Mouse (Mus musculus) CH12.LX (cell line): ENCODE results near the gene Fbxo6. TPM values are rescaled to one million over a fixed set of nuclear protein-coding genes. Genes with fewer than 3 reads are reported as not detected.
"Not testable (repeated sequence)": the region's sequence is repeated elsewhere in the genome, so short reads cannot be mapped to it uniquely, and the experiment has no call there.

Source experiments
- DNase-seq: peaks from one replicate; pipeline ENCODE4 v3.0.0-alpha.2; 2013; ENCODE audit errors: extremely low read depth
- H3K27ac ChIP-seq: 2 replicates; pipeline ENCODE4 v1.5.1; 2012; ENCODE audit warnings: low read depth, mild to moderate bottlenecking, control low read depth, moderate library complexity; ENCODE audit not compliant: insufficient read depth
- H3K27me3 ChIP-seq: replicated peaks from 2 replicates; pipeline ENCODE3; 2012; ENCODE audit warnings: inconsistent platforms
- H3K36me3 ChIP-seq, 2 experiments: replicated peaks in 1 of 2; 2 replicates each; pipeline versions ENCODE3 to v1.6.1; 2012; ENCODE audit warnings: inconsistent platforms in 1 of 2, low read length in 1 of 2, mild to moderate bottlenecking in 1 of 2, mixed read lengths in 1 of 2, moderate library complexity in 1 of 2; ENCODE audit not compliant: control insufficient read depth in 1 of 2, insufficient read depth in 1 of 2
- H3K4me1 ChIP-seq, 2 experiments: 2 replicates each; pipeline ENCODE4 v1.6.1; 2012; ENCODE audit warnings: inconsistent platforms in 1 of 2, moderate library complexity in 1 of 2; ENCODE audit not compliant: insufficient read depth in 2 of 2, control insufficient read depth in 1 of 2
- H3K4me2 ChIP-seq: 2 replicates; pipeline ENCODE4 v1.6.1; 2012; ENCODE audit warnings: low read depth, mild to moderate bottlenecking, control low read depth; ENCODE audit not compliant: poor library complexity, insufficient read depth, severe bottlenecking
- H3K4me3 ChIP-seq, 3 experiments: fragments of 150-350 bp in 1 of 3; sonication (generic) in 1 of 3; replicated peaks in 1 of 3; 2 replicates each; pipeline versions ENCODE3 to v1.5.1; 2011 to 2012; ENCODE audit warnings: low read depth in 2 of 3, low read length in 2 of 3, mild to moderate bottlenecking in 2 of 3, moderate library complexity in 2 of 3, control low read depth in 1 of 3, improper control_type of control experiment in 1 of 3, inconsistent platforms in 1 of 3, mixed read lengths in 1 of 3; ENCODE audit not compliant: poor library complexity in 1 of 3
- H3K79me2 ChIP-seq: replicated peaks from 2 replicates; pipeline ENCODE4 v1.6.1; 2012; ENCODE audit warnings: mild to moderate bottlenecking, moderate library complexity; ENCODE audit not compliant: control insufficient read depth, poor library complexity, insufficient read depth, severe bottlenecking; ENCODE audit errors: extremely low read depth
- H3K9ac ChIP-seq: 2 replicates; pipeline ENCODE4 v1.6.1; 2012; ENCODE audit warnings: low read depth, mild to moderate bottlenecking, control low read depth, moderate library complexity; ENCODE audit not compliant: insufficient read depth
- H3K9me3 ChIP-seq: replicated peaks from 2 replicates; pipeline ENCODE3; 2012; ENCODE audit warnings: low read length, inconsistent platforms, mixed read lengths
- CHD1 ChIP-seq: IDR thresholded peaks from 2 replicates; pipeline ENCODE4 v1.6.1; 2012; ENCODE audit warnings: low read depth, low read length, improper control_type of control experiment, inconsistent platforms
- CHD2 ChIP-seq: IDR thresholded peaks from 2 replicates; pipeline ENCODE4 v1.6.1; 2011; ENCODE audit warnings: low read length, improper control_type of control experiment
- CTCF ChIP-seq, 2 experiments: IDR thresholded peaks in 1 of 2; conservative IDR thresholded peaks in 1 of 2; 2 replicates each; pipeline ENCODE4 v1.5.1; 2011 to 2012; ENCODE audit warnings: low read depth in 2 of 2, low read length in 2 of 2, improper control_type of control experiment in 1 of 2, inconsistent platforms in 1 of 2, mild to moderate bottlenecking in 1 of 2, moderate library complexity in 1 of 2
- E2F4 ChIP-seq: IDR thresholded peaks from 2 replicates; pipeline ENCODE4 v1.6.1; 2011; ENCODE audit warnings: low read depth, low read length, improper control_type of control experiment; ENCODE audit not compliant: insufficient replicate concordance
- ELF1 ChIP-seq: IDR thresholded peaks from 2 replicates; pipeline ENCODE4 v1.6.1; 2014; ENCODE audit warnings: low read depth, mild to moderate bottlenecking, inconsistent platforms, low read length, improper control_type of control experiment
- ETS1 ChIP-seq: conservative IDR thresholded peaks from 2 replicates; pipeline ENCODE4 v1.6.1; 2012; ENCODE audit warnings: low read depth, mild to moderate bottlenecking, inconsistent platforms, low read length, improper control_type of control experiment, moderate library complexity
- GABPA ChIP-seq: IDR thresholded peaks from 2 replicates; pipeline ENCODE4 v1.6.1; 2012; ENCODE audit warnings: low read depth, low read length, improper control_type of control experiment, inconsistent platforms; ENCODE audit not compliant: insufficient replicate concordance
- HCFC1 ChIP-seq: IDR thresholded peaks from 2 replicates; pipeline ENCODE4 v1.6.1; 2012; ENCODE audit warnings: low read depth, mild to moderate bottlenecking, inconsistent platforms, low read length, improper control_type of control experiment
- IRF4 ChIP-seq: IDR thresholded peaks from 2 replicates; pipeline ENCODE4 v1.6.1; 2014; ENCODE audit warnings: low read depth, mild to moderate bottlenecking, inconsistent platforms, low read length, improper control_type of control experiment
- JUN ChIP-seq: IDR thresholded peaks from 2 replicates; pipeline ENCODE4 v1.6.1; 2011; ENCODE audit warnings: low read depth, mild to moderate bottlenecking, low read length, improper control_type of control experiment, moderate library complexity; ENCODE audit not compliant: insufficient read depth
- MAFK ChIP-seq: IDR thresholded peaks from 2 replicates; pipeline ENCODE4 v1.6.1; 2011; ENCODE audit warnings: low read length, improper control_type of control experiment; ENCODE audit not compliant: insufficient replicate concordance
- MAX ChIP-seq: IDR thresholded peaks from 2 replicates; pipeline ENCODE4 v1.6.1; 2011; ENCODE audit warnings: low read length, improper control_type of control experiment
- MYC ChIP-seq: IDR thresholded peaks from 2 replicates; pipeline ENCODE4 v1.6.1; 2011; ENCODE audit warnings: low read depth, mild to moderate bottlenecking, improper control_type of control experiment, low read length
- NELFE ChIP-seq: IDR thresholded peaks from 2 replicates; pipeline ENCODE4 v1.6.1; 2011; ENCODE audit warnings: low read depth, low read length, improper control_type of control experiment
- PAX5 ChIP-seq: IDR thresholded peaks from 2 replicates; pipeline ENCODE4 v1.6.1; 2012; ENCODE audit warnings: low read length, inconsistent platforms, mixed read lengths
- RAD21 ChIP-seq: IDR thresholded peaks from 2 replicates; pipeline ENCODE4 v1.6.1; 2011; ENCODE audit warnings: low read depth, mild to moderate bottlenecking, low read length, improper control_type of control experiment, moderate library complexity
- RCOR1 ChIP-seq: conservative IDR thresholded peaks from 2 replicates; pipeline ENCODE4 v1.6.1; 2012; ENCODE audit warnings: low read depth, mild to moderate bottlenecking, inconsistent platforms, low read length, improper control_type of control experiment
- SIN3A ChIP-seq: IDR thresholded peaks from 2 replicates; pipeline ENCODE4 v1.6.1; 2012; ENCODE audit warnings: low read length, improper control_type of control experiment, inconsistent platforms
- SMC3 ChIP-seq: IDR thresholded peaks from 2 replicates; pipeline ENCODE4 v1.6.1; 2011; ENCODE audit warnings: low read depth, low read length, improper control_type of control experiment
- TBP ChIP-seq: conservative IDR thresholded peaks from 2 replicates; pipeline ENCODE4 v1.6.1; 2011; ENCODE audit warnings: low read depth, low read length, improper control_type of control experiment
- TCF12 ChIP-seq: IDR thresholded peaks from 2 replicates; pipeline ENCODE4 v1.6.1; 2014; ENCODE audit warnings: low read depth, mild to moderate bottlenecking, inconsistent platforms, low read length, improper control_type of control experiment
- UBTF ChIP-seq: IDR thresholded peaks from 2 replicates; pipeline ENCODE4 v1.6.1; 2012; ENCODE audit warnings: low read depth, mild to moderate bottlenecking, inconsistent platforms, low read length, improper control_type of control experiment, moderate library complexity
- USF1 ChIP-seq: IDR thresholded peaks from 2 replicates; pipeline ENCODE4 v1.6.1; 2014; ENCODE audit warnings: low read depth, mild to moderate bottlenecking, inconsistent platforms, low read length, improper control_type of control experiment
- USF2 ChIP-seq: conservative IDR thresholded peaks from 2 replicates; pipeline ENCODE4 v1.6.1; 2011; ENCODE audit warnings: low read depth, low read length, improper control_type of control experiment
- ZKSCAN1 ChIP-seq: IDR thresholded peaks from 2 replicates; pipeline ENCODE4 v1.6.1; 2012; ENCODE audit warnings: low read depth, inconsistent platforms, low read length, improper control_type of control experiment, borderline replicate concordance
- ZNF384 ChIP-seq: IDR thresholded peaks from 2 replicates; pipeline ENCODE4 v1.6.1; 2012; ENCODE audit warnings: low read depth, low read length, improper control_type of control experiment, inconsistent platforms
- dilution Hi-C: fragments of 300-500 bp; cut with MboI; formaldehyde crosslinking; loops from 2 replicates; pipeline ENCODE4 v1.14.3; 2020; ENCODE audit warnings: low sequenced_read_pairs; ENCODE audit not compliant: extremely low pct_unique_long_range_greater_than_20kb, extremely low pct_ligation_motif_present
- in situ Hi-C: fragments of 300-500 bp; cut with MboI; formaldehyde crosslinking; loops from 3 replicates; pipeline ENCODE4 v1.14.3; 2019; ENCODE audit warnings: low sequenced_read_pairs, low pct_ligation_motif_present, low pct_unique_long_range_greater_than_20kb, mixed read lengths
- polyA plus RNA-seq: library from polyadenylated mRNA; unstranded; fragments of >175 nt; gene quantifications from 2 replicates; pipeline ENCODE4 v1.2.1, GENCODE M21; 2012; ENCODE audit warnings: low read depth; ENCODE audit not compliant: insufficient read length
- total RNA-seq, 2 experiments: library from RNA; depleted of rRNA; stranded (reverse); fragments of 300-350 nt in 1 of 2; fragments of >200 nt in 1 of 2; gene quantifications; 2 replicates each; pipeline ENCODE4 v1.2.3; 2012 to 2014

Gene Fbxo6
- total and polyA plus RNA-seq, 3 experiments, result 20.8 to 32.5 (median 25.7) TPM

GRCm38 (mm10) chr4:148181483-148181882 lies 29.5 kb upstream of the Fbxo6 start:
- Histone ChIP-seq H3K4me2 (no peak overlapping the region), H3K9ac (no peak overlapping the region), H3K79me2 (no peaks in the 10 kb centered on the region; the same call in 1 of the 2 replicates), H3K4me1 (no peaks in the 10 kb centered on the region), H3K27me3 (peaks cover 82% of the 10 kb centered on the region), H3K36me3 (no peaks in the 10 kb centered on the region), H3K4me3 (no peak overlapping the region), H3K9me3 (no peaks in the 10 kb centered on the region), H3K27ac (no peak overlapping the region)
- dilution Hi-C loops (no loop called here), in situ Hi-C loops (no loop called here)
- no peak for DNase-seq
- TF ChIP-seq ELF1 (no peak), RCOR1 (no peak), SIN3A (no peak), HCFC1 (no peak), JUN (no peak), IRF4 (no peak), ZNF384 (no peak), SMC3 (no peak), CHD1 (no peak), TCF12 (no peak), CTCF (conservative IDR thresholded peaks at IDR 0.05 in 1 of 2, IDR thresholded peaks at IDR 0.05 in 1 of 2; ENCODE audit: low read depth in 2 of 2, low read length in 2 of 2) (no peak), TBP (no peak)

GRCm38 (mm10) chr4:148177716-148178115 lies 25.8 kb upstream of the Fbxo6 start:
- Histone ChIP-seq H3K4me2 (no peak overlapping the region), H3K36me3 (no peaks in the 10 kb centered on the region), H3K4me3 (no peak overlapping the region), H3K4me1 (no peaks in the 10 kb centered on the region)
- in situ Hi-C loops, result loop anchor here (10.0 kb wide), 1 partner anchor 67 kb away; no protein-coding TSS in a partner anchor
- TF ChIP-seq RAD21, result no peak
- no peak for TF ChIP-seq NELFE
- TF ChIP-seq IRF4, result no peak
- TF ChIP-seq E2F4, result no peak
- no peak for TF ChIP-seq MYC
- TF ChIP-seq ETS1, result no peak
- no peak for TF ChIP-seq JUN
- TF ChIP-seq MAX, result no peak
- no peak for TF ChIP-seq PAX5
- TF ChIP-seq UBTF, result no peak
- no peak for TF ChIP-seq CHD2
- TF ChIP-seq HCFC1, result no peak
- TF ChIP-seq USF2, result no peak
- TF ChIP-seq ZKSCAN1, result no peak
- no peak for TF ChIP-seq SMC3
- TF ChIP-seq USF1, result no peak
- TF ChIP-seq GABPA, result no peak
- no peak for TF ChIP-seq RCOR1
- TF ChIP-seq MAFK, result no peak
- TF ChIP-seq, all 38 proteins: peak for 0
- H3K27me3 ChIP-seq, result peaks cover 90% of the 10 kb centered on the region
- no peaks in the 10 kb centered on the region; the same call in 1 of the 2 replicates for H3K79me2 ChIP-seq
- H3K27ac ChIP-seq, result no peak overlapping the region
- DNase-seq, result no peak
- dilution Hi-C loops, result no loop called here
- H3K9me3 ChIP-seq, result no peaks in the 10 kb centered on the region
- H3K9ac ChIP-seq, result no peak overlapping the region

GRCm38 (mm10) chr4:148176603-148177002 lies 24.7 kb upstream of the Fbxo6 start:
- H3K36me3 ChIP-seq, dilution Hi-C loops, DNase-seq, H3K79me2 ChIP-seq, H3K4me1 ChIP-seq, H3K4me3 ChIP-seq, H3K9ac ChIP-seq, H3K9me3 ChIP-seq, H3K27ac ChIP-seq, H3K4me2 ChIP-seq: not testable (repeated sequence)
- in situ Hi-C loops, result loop anchor here (10.0 kb wide), 1 partner anchor 68 kb away; no protein-coding TSS in a partner anchor
- peaks cover 90% of the 10 kb centered on the region for H3K27me3 ChIP-seq
